Mouse (Mus musculus): Measurements from ENCODE around the gene Thbs1.

DNA sequence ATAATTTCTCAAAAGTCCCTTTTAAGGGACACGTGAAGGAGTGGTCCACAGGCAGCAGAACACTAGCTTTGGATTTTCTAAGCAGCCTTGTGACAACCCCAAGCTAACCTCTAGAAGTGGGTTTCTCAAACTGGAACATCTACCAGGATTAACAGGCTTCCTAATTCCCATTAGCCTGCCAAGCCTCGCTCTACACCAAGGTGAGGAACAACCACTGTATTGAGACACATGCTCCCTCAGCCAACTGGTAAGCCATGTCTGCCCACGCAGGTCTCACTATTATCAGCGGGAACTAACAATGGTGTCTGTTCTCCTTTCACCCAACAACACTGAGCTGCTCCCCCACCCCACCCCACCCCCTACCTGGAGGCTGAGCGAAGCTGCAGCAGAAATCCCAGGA is 30.1 kb upstream of the Thbs1 start:
- TF ChIP-seq CTCF (IDR thresholded peaks at IDR 0.05; ENCODE audit: extremely low read depth, insufficient read depth, insufficient read length, insufficient replicate concordance) (no peak), POLR2A (IDR thresholded peaks at IDR 0.05; ENCODE audit: low read depth, low read length) (no peak)

Data from spleen, adult 2 months (tissue).